Mouse (Mus musculus) cerebellum, adult 2 months (tissue): ENCODE results near the gene Zfp617. TPM values are rescaled to one million over a fixed set of nuclear protein-coding genes. Genes with fewer than 3 reads are reported as not detected.
"Not testable (repeated sequence)": the region's sequence is repeated elsewhere in the genome, so short reads cannot be mapped to it uniquely, and the experiment has no call there.

Source experiments
- DNase-seq, 2 experiments: peaks; one replicate each; pipeline ENCODE4 v3.0.0; 2021
- H3K27ac ChIP-seq: fragments of 200-500 bp; 2 replicates; pipeline ENCODE4 v1.5.1; 2012; ENCODE audit warnings: low read length, control low read depth, inconsistent platforms; ENCODE audit not compliant: insufficient read depth
- H3K27me3 ChIP-seq: fragments of 200-500 bp; 2 replicates; pipeline ENCODE4 v1.6.1; 2012; ENCODE audit warnings: inconsistent platforms, mild to moderate bottlenecking, low read length, moderate library complexity; ENCODE audit not compliant: control insufficient read depth, insufficient read depth
- H3K4me1 ChIP-seq: fragments of 200-500 bp; 2 replicates; pipeline ENCODE4 v1.6.1; 2011; ENCODE audit warnings: low read length; ENCODE audit not compliant: control insufficient read depth, insufficient read depth
- H3K4me3 ChIP-seq: fragments of 200-500 bp; replicated peaks from 2 replicates; pipeline ENCODE3; 2011; ENCODE audit warnings: mild to moderate bottlenecking, low read depth, low read length, control low read depth; ENCODE audit not compliant: insufficient read depth
- CTCF ChIP-seq: fragments of 200-500 bp; IDR thresholded peaks from 2 replicates; pipeline ENCODE4 v1.5.1; 2011; ENCODE audit warnings: low read depth, mild to moderate bottlenecking, control low read depth, low read length, moderate library complexity, borderline replicate concordance; ENCODE audit not compliant: insufficient read depth
- POLR2A ChIP-seq: fragments of 200-500 bp; IDR thresholded peaks from 2 replicates; pipeline ENCODE4 v1.6.1; 2011; ENCODE audit warnings: low read length, control low read depth, borderline replicate concordance; ENCODE audit not compliant: insufficient read depth
- WGBS: fragments of 180-500 bp; shearing (Covaris S2); methylation state at CpG from one replicate; pipeline ENCODE4 v1.1.7; 2018; 5-methylcytosine and 5-hydroxymethylcytosine counted together
- polyA plus RNA-seq: library from polyadenylated mRNA; depleted of rRNA; stranded (reverse); fragments of >200 nt; gene quantifications from 2 replicates; pipeline ENCODE4 v1.2.3, GENCODE M21; 2012; rRNA removed

The Zfp617 gene
- 20.8 and 21.8 TPM in 2 replicates for polyA plus RNA-seq

- peak within 1 kb of the TSS; percentile 71 for H3K4me3 ChIP-seq
- peak within 1 kb of the TSS; percentile 68 for H3K27ac ChIP-seq
- 2% methylated on average over 47 of the region's 47 CpGs for WGBS
- H3K27me3 ChIP-seq, result no peaks in the 10 kb centered on the region
- TF ChIP-seq CTCF, result peak; percentile 27; the same call in 1 of the 2 replicates
- peak; percentile 58; the same call in 1 of the 2 replicates for TF ChIP-seq POLR2A
- DNase-seq, result peak; percentile 93 to 94
- no peaks in the 10 kb centered on the region for H3K4me1 ChIP-seq
These were observed at the start of gene Zfp617, which contains the start of gene Zfp882 for GRCm38 (mm10) chr8:71908309-71909261. Zfp617 (plus strand) TSS chr8:71908635. Zfp882 (plus strand) TSS chr8:71908608.

- not testable (repeated sequence) for DNase-seq, H3K4me3 ChIP-seq, H3K27ac ChIP-seq, H3K4me1 ChIP-seq, H3K27me3 ChIP-seq
- WGBS, result 81% methylated on average over 1 of the region's 1 CpGs
These were observed 46.9 kb upstream of the Zfp617 start for GRCm38 (mm10) chr8:71861551-71861950.

- not testable (repeated sequence) for H3K4me1 ChIP-seq, H3K27me3 ChIP-seq, DNase-seq, H3K4me3 ChIP-seq, H3K27ac ChIP-seq
These were observed 46.4 kb upstream of the Zfp617 start for GRCm38 (mm10) chr8:71862038-71862437.

GRCm38 (mm10) chr8:71881618-71882274 lies 26.7 kb upstream of the Zfp617 start, which contains the start of gene Zfp709:
Zfp709 (plus strand) TSS chr8:71882019.
- WGBS, result 3% methylated on average over 45 of the region's 45 CpGs
- TF ChIP-seq POLR2A (peak; percentile 52; the same call in 1 of the 2 replicates), CTCF (no peak)
- H3K4me3 ChIP-seq, result peak within 1 kb of the TSS; percentile 90
- H3K27ac ChIP-seq, result peak within 1 kb of the TSS; percentile 81
- DNase-seq, result peak; percentile 82 to 85
- H3K27me3 ChIP-seq, result no peaks in the 10 kb centered on the region; the same call in 1 of the 2 replicates
- no peaks in the 10 kb centered on the region for H3K4me1 ChIP-seq

- H3K4me1 ChIP-seq, H3K4me3 ChIP-seq, H3K27me3 ChIP-seq, DNase-seq, H3K27ac ChIP-seq: not testable (repeated sequence)
- 41% methylated on average over 11 of the region's 11 CpGs for WGBS
These were observed 7.8 kb upstream of the Zfp617 start for GRCm38 (mm10) chr8:71900666-71901065.

- DNase-seq, H3K4me3 ChIP-seq, H3K4me1 ChIP-seq, H3K27ac ChIP-seq, H3K27me3 ChIP-seq: not testable (repeated sequence)
- 56% methylated on average over 1 of the region's 1 CpGs for WGBS
These were observed 5.4 kb upstream of the Zfp617 start for GRCm38 (mm10) chr8:71903084-71903483.

- Histone ChIP-seq H3K27ac (no peak overlapping the region), H3K4me3 (no peak overlapping the region), H3K27me3 (no peaks in the 10 kb centered on the region), H3K4me1 (no peaks in the 10 kb centered on the region)
- TF ChIP-seq POLR2A, result no peak
- WGBS, result 100% methylated on average over 1 of the region's 1 CpGs
- DNase-seq, result no peak
These were observed 1.6 kb upstream of the Zfp617 start for GRCm38 (mm10) chr8:71906809-71907208.

GRCm38 (mm10) chr8:71907798-71908257 lies 607 bp upstream of the Zfp617 start:
- TF ChIP-seq CTCF (no peak), POLR2A (no peak)
- Histone ChIP-seq H3K4me3 (peak overlapping the region; percentile 71), H3K4me1 (no peaks in the 10 kb centered on the region), H3K27ac (peak overlapping the region; percentile 6; the same call in 1 of the 2 replicates), H3K27me3 (no peaks in the 10 kb centered on the region)
- no peak for DNase-seq
- WGBS, result 92% methylated on average over 5 of the region's 5 CpGs
